Mouse (Mus musculus) testis, postnatal 14 days (tissue): ENCODE data around the gene Slfnl1.

Experiments
- DNase-seq: peaks from one replicate; pipeline ENCODE4 v3.0.0; 2021; ENCODE audit warnings: low spot score

Slfnl1 gene

GRCm38 (mm10) chr4:120531986-120532385 is at the start of gene Slfnl1:
Gene Slfnl1, plus strand, starts transcription at chr4:120532231.
- DNase-seq: no peak

GRCm38 (mm10) chr4:120487707-120488106 is 44.3 kb upstream of the Slfnl1 start:
- DNase-seq: no peak

GRCm38 (mm10) chr4:120506955-120507354 is 25.1 kb upstream of the Slfnl1 start:
- DNase-seq: no peak

GRCm38 (mm10) chr4:120511203-120511602 is 20.8 kb upstream of the Slfnl1 start:
- no peak for DNase-seq

- DNase-seq: no peak
Observed at GRCm38 (mm10) chr4:120514366-120514765, 17.7 kb upstream of the Slfnl1 start.

- no peak for DNase-seq
Observed at GRCm38 (mm10) chr4:120516491-120516890, 15.5 kb upstream of the Slfnl1 start.

GRCm38 (mm10) chr4:120516907-120517306 is 15.1 kb upstream of the Slfnl1 start:
- no peak for DNase-seq

- DNase-seq: no peak
Observed at GRCm38 (mm10) chr4:120517335-120517734, 14.7 kb upstream of the Slfnl1 start.

GRCm38 (mm10) chr4:120521761-120522160 is 10.3 kb upstream of the Slfnl1 start:
- DNase-seq: no peak

GRCm38 (mm10) chr4:120522351-120522750 is 9.7 kb upstream of the Slfnl1 start:
- no peak for DNase-seq

- no peak for DNase-seq
Observed at GRCm38 (mm10) chr4:120523092-120523491, 8.9 kb upstream of the Slfnl1 start.

- DNase-seq: no peak
Observed at GRCm38 (mm10) chr4:120528171-120528570, 3.9 kb upstream of the Slfnl1 start.

GRCm38 (mm10) chr4:120538664-120539063 is 6.6 kb downstream of the Slfnl1 start:
- DNase-seq: no peak

- no peak for DNase-seq
Observed at GRCm38 (mm10) chr4:120544896-120545295, 12.9 kb downstream of the Slfnl1 start.

GRCm38 (mm10) chr4:120556592-120556991 is 24.6 kb downstream of the Slfnl1 start:
- no peak for DNase-seq

GRCm38 (mm10) chr4:120565726-120566125 is 33.7 kb downstream of the Slfnl1 start:
- DNase-seq: no peak

- DNase-seq: no peak
Observed at GRCm38 (mm10) chr4:120568005-120568404, 36.0 kb downstream of the Slfnl1 start.

- no peak for DNase-seq
Observed at GRCm38 (mm10) chr4:120569025-120569424, 37.0 kb downstream of the Slfnl1 start.

GRCm38 (mm10) chr4:120569486-120570437 is 37.7 kb downstream of the Slfnl1 start, which contains the start of gene Ctps:
Gene Ctps, minus strand, starts transcription at chr4:120570276.
- peak; percentile 96 for DNase-seq

GRCm38 (mm10) chr4:120570438-120571069 is 38.5 kb downstream of the Slfnl1 start:
- no peak for DNase-seq

- no peak for DNase-seq
Observed at GRCm38 (mm10) chr4:120571070-120571464, 39.0 kb downstream of the Slfnl1 start.

- no peak for DNase-seq
Observed at GRCm38 (mm10) chr4:120571691-120572090, 39.7 kb downstream of the Slfnl1 start.

GRCm38 (mm10) chr4:120580894-120581293 is 48.9 kb downstream of the Slfnl1 start:
- DNase-seq: no peak
